Mouse (Mus musculus) E14TG2a.4 (cell line): ENCODE measurements around the gene Asb3.

Experiments
- CTCF ChIP-seq: conservative IDR thresholded peaks from 2 replicates; pipeline ENCODE4 v1.5.1; 2014; ENCODE audit warnings: low read length
- NANOG ChIP-seq: IDR thresholded peaks from 2 replicates; pipeline ENCODE4 v1.6.1; 2014; ENCODE audit warnings: borderline replicate concordance, low read length, mixed read lengths
- POU5F1 ChIP-seq: IDR thresholded peaks from 2 replicates; pipeline ENCODE4 v1.6.1; 2014; ENCODE audit warnings: low read length, borderline replicate concordance

DNA sequence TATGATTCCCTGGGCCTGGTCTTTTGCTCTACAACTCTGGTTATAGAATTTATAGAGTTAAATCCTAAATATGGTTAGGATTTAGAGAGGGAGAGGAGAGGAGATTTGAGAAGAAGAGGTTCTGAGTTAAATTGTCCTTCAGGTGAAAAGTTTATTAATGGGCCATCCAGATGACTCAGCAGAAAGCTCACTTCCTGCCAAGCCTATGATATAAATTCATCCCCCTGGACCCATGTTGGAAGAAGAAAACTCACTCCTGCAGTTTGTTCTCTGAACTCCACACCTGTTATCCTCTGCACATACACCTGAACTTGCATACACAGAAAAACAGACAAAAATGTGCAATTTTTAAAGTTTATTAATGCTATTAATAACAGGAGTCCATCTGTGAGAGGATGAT lies 14.1 kb downstream of the Asb3 start:
- TF ChIP-seq CTCF (no peak), NANOG (no peak), POU5F1 (no peak)
